Mouse (Mus musculus): Measurements from ENCODE around the gene Gm26602.
A peak's percentile ranks its signal among the peaks of the same experiment; 100 is the strongest.

The Gm26602 gene

GRCm38 (mm10) chr10:79934272-79934721 is 23.6 kb downstream of the Gm26602 start:
- no peak for DNase-seq

GRCm38 (mm10) chr10:79934794-79935569 is 24.3 kb downstream of the Gm26602 start:
- DNase-seq: no peak

GRCm38 (mm10) chr10:79936284-79936910 is 25.7 kb downstream of the Gm26602 start:
- DNase-seq: no peak

- peak; percentile 52 for DNase-seq
Measured at GRCm38 (mm10) chr10:79936911-79937441, 26.3 kb downstream of the Gm26602 start.

- no peak for DNase-seq
Measured at GRCm38 (mm10) chr10:79937775-79938526, 27.3 kb downstream of the Gm26602 start.

- DNase-seq: no peak
Measured at GRCm38 (mm10) chr10:79940749-79941148, 30.1 kb downstream of the Gm26602 start.

- no peak for DNase-seq
Measured at GRCm38 (mm10) chr10:79942988-79943387, 32.3 kb downstream of the Gm26602 start.

GRCm38 (mm10) chr10:79943471-79943901 is 32.8 kb downstream of the Gm26602 start:
- no peak for DNase-seq

GRCm38 (mm10) chr10:79945507-79946234 is 35.0 kb downstream of the Gm26602 start:
- no peak for DNase-seq

GRCm38 (mm10) chr10:79946752-79947322 is 36.2 kb downstream of the Gm26602 start:
- no peak for DNase-seq

- DNase-seq: no peak
Measured at GRCm38 (mm10) chr10:79947502-79947901, 36.8 kb downstream of the Gm26602 start.

GRCm38 (mm10) chr10:79949873-79950272 is 39.2 kb downstream of the Gm26602 start:
- DNase-seq: no peak

GRCm38 (mm10) chr10:79950661-79951060 is 40.0 kb downstream of the Gm26602 start:
- DNase-seq: no peak

GRCm38 (mm10) chr10:79953946-79954345 is 43.3 kb downstream of the Gm26602 start:
- DNase-seq: peak; percentile 80

- no peak for DNase-seq
Measured at GRCm38 (mm10) chr10:79955691-79956090, 45.0 kb downstream of the Gm26602 start.

GRCm38 (mm10) chr10:79956643-79957154 is 46.0 kb downstream of the Gm26602 start:
- DNase-seq: no peak

GRCm38 (mm10) chr10:79958140-79958816 is 47.6 kb downstream of the Gm26602 start:
- DNase-seq: peak; percentile 92

GRCm38 (mm10) chr10:79959412-79959811 is 48.8 kb downstream of the Gm26602 start:
- DNase-seq: peak; percentile 52

GRCm38 (mm10) chr10:79959847-79960601 is 49.4 kb downstream of the Gm26602 start, which contains the start of gene Wdr18:
Gene Wdr18 (plus strand): TSS chr10:79960152.
- DNase-seq: peak; percentile 99

Data from thymus, postnatal 4 days (tissue).